Mouse (Mus musculus) megakaryocyte, embryonic 14.5 days (primary cell): ENCODE measurements around the gene Prkce.

Experiments
- FLI1 ChIP-seq: IDR thresholded peaks from 2 replicates; pipeline ENCODE4 v1.6.1; 2012; ENCODE audit warnings: low read length, inconsistent platforms, mixed read lengths
- GATA1 ChIP-seq: IDR thresholded peaks from 3 replicates; pipeline ENCODE4 v1.6.1; 2012; ENCODE audit warnings: mixed read lengths, low read length, inconsistent platforms, borderline replicate concordance

GRCm38 (mm10) chr17:86418334-86418733 lies 250.7 kb downstream of the Prkce start:
- TF ChIP-seq GATA1 (no peak), FLI1 (no peak)
